Mouse (Mus musculus) telencephalon, adult 2 months (tissue): Measurements from ENCODE around the gene Olfr1349.
"Not testable (repeated sequence)": the region's sequence is repeated elsewhere in the genome, so short reads cannot be mapped to it uniquely, and the experiment has no call there.

Experiments used
- DNase-seq: peaks from one replicate; pipeline ENCODE4 v3.0.0-alpha.2; 2011; ENCODE audit warnings: low read depth, low spot score

Olfr1349 gene

GRCm38 (mm10) chr7:6522850-6523249, at the start of gene Olfr1349:
TSS of gene Olfr1349 (minus strand) at chr7:6522950.
- DNase-seq: no peak

- DNase-seq: no peak
Observed at GRCm38 (mm10) chr7:6564541-6564940, 41.8 kb upstream of the Olfr1349 start, which contains the start of gene Olfr1350. TSS of gene Olfr1350 (plus strand) at chr7:6564841.

- no peak for DNase-seq
Observed at GRCm38 (mm10) chr7:6526141-6526540, 3.4 kb upstream of the Olfr1349 start.

- no peak for DNase-seq
Observed at GRCm38 (mm10) chr7:6525001-6525400, 2.3 kb upstream of the Olfr1349 start.

- DNase-seq: no peak
Observed at GRCm38 (mm10) chr7:6521666-6522065, 1.1 kb downstream of the Olfr1349 start.

- DNase-seq: no peak
Observed at GRCm38 (mm10) chr7:6508648-6509047, 14.1 kb downstream of the Olfr1349 start, which contains the start of gene Olfr1348. TSS of gene Olfr1348 (minus strand) at chr7:6508748.

- no peak for DNase-seq
Observed at GRCm38 (mm10) chr7:6499655-6500054, 23.1 kb downstream of the Olfr1349 start, which contains the start of gene Olfr1347. TSS of gene Olfr1347 (minus strand) at chr7:6499755.

DNA sequence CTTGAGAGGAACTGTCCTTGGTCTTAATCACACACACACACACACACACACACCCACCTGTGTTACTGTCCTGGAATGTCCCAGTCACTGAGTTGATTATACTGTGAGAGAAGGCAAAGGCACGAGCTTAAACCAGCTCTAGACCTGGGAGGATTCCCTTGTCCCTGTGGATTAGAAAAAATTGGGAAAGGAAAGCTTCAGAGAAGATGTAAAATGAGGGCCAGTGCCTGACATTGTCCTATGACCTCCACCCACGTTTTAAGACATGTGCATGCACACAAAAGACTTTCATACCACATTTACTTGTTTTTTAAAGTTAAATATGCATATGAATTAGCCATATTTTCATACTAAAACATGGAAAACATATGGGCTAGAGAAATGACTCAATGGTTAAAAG, 35.9 kb downstream of the Olfr1349 start, which contains the start of gene Olfr5:
TSS of gene Olfr5 (minus strand) at position 101 of the 400 bp plus-strand sequence.
- DNase-seq: no peak

- not testable (repeated sequence) for DNase-seq
Observed at GRCm38 (mm10) chr7:6477633-6478032, 45.1 kb downstream of the Olfr1349 start.

DNA sequence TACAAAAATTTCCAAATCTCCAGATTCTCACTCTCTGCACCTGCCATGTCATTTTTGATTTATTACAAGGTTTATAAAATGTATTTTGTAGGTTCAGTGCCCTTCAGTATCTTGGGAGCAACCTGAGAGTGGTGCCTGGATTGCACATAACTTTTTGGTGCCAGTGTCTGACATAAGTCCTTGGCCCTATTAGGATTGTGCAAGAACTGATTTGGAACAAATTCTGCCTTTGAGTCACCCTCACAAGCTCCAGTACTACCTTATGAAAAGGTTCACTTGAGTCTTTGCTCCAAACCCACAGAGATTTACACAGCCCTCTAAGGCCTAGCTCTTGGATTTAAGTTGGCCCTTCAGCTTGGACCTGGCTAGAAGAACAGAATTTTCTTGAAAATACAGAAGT, 55.8 kb downstream of the Olfr1349 start, which contains the start of gene Olfr1346:
TSS of gene Olfr1346 (plus strand) at position 151 of the 400 bp plus-strand sequence.
- DNase-seq: no peak
